Mouse (Mus musculus): Measurements from ENCODE around the gene Igfbp5.

Igfbp5 gene

DNA sequence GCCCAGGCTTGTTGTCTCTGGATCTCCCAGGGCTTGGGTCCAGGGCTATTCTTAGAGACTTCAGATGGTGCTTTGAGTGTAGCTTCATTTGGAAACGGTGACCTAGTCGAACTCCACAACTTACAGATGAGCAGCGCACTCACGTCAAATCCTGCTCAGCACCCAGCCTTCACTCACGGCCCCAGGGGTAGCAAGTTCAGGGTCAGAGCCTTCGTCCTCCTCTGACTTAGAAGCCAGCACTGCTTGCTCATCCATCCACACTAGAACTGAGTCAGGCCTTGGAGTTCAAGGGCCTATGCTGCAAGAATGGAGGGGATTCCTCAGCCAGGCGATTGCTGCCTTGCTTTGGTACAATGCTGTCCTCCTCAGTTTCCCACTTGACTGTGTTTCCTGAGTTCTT lies 34.9 kb downstream of the Igfbp5 start:
- peak in 1 of 2 experiments; percentile 21 for DNase-seq

DNA sequence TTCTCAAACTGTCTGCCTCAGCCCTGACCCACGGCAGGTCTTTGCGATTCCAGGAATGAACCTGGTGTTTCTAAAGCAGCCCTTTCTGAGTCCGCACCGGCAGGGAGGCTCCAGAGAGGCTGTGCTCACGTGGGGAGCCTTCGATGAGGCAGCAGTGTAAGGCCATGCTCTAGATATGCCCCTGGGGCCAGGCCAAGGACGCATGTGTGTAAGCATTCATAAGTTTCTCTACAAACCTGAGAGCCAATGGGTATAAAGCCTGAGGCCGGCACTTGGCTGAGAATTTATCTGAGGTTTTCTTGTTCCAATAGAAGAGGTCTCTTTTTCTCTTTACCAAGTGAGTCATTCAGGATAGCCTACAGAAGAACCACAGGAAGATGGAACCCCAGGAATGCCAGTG lies 35.3 kb downstream of the Igfbp5 start:
- DNase-seq = peak in 1 of 2 experiments; percentile 25

DNA sequence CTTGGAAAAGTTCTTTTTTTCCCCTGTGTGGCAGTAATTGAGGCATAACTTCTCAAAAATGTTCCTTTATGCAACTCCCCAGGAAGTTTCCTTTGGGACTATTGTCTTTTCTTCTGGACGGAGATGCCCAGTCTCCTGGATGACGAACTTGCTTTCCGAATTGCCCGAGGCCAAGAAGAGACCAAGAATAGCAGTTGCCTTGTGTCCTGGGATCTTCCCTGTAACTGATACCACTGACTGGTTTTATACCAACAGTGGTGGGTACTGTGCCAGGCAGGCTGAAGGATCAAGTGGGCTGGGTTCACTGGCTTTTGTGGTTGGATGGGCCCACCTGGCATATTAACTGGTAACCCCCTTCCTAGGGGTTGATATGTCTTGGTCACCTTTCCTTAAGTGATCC lies 41.1 kb downstream of the Igfbp5 start:
- DNase-seq = no peak

DNA sequence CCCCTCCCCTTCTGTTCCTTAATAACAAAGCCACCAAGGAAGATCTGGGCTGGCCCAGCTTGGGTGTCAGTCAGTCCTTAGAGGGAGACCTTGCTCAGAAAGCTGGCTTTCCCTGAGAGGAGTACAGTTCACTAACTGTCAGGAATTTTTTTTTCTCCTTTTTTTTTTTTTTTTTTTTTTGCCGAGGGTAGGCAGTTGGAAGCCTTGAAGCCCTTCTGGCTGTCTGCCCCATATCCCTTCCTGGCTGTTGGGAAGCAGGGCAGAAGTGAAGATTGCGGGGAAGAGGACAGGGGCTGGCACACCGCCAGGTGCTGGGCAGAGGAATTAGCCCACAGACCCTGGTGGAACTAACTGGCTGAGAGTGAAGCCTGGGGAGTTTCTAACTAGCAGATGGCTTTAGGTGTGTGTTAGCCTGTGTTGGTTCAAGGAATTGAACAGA lies 42.0 kb downstream of the Igfbp5 start:
- peak; percentile 61 to 65 for DNase-seq

DNA sequence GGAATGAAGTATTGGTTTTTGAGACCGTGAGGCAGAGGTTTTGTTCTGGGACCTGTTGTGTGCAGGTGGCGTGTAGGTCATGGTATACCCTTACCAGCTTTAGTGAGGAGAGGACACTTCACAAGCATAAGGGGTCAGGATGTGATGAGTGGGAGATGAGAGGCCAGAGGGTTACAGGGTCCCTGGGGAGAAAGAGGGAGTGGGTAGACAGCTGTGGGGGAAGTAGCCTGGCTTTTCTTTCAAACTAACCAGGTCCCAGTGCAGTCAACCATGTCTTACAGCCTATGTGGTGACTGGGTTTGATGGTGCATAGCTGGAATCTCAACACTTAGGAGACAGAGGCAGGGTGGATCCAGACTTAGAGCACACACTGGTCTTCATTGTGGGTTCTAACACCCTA lies 44.2 kb downstream of the Igfbp5 start:
- no peak for DNase-seq

DNA sequence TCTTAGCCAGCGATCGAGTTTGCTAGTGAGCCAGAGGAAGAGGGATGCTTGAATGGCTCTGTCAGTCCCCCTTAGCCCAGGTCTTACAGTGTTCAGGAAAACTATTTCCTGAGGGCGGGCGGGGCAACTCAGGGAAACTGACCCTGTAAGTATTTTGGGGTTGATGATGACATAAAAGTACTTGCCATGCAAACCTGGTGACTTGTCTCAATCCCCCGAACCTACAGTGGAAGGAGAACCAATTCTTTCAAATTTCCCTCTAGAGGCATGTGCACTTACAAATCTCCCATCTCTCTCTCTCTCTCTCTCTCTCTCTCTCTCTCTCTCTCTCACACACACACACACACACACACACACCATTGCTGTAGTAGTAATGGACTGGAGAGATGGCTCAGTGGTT lies 45.8 kb downstream of the Igfbp5 start:
- DNase-seq = no peak

DNA sequence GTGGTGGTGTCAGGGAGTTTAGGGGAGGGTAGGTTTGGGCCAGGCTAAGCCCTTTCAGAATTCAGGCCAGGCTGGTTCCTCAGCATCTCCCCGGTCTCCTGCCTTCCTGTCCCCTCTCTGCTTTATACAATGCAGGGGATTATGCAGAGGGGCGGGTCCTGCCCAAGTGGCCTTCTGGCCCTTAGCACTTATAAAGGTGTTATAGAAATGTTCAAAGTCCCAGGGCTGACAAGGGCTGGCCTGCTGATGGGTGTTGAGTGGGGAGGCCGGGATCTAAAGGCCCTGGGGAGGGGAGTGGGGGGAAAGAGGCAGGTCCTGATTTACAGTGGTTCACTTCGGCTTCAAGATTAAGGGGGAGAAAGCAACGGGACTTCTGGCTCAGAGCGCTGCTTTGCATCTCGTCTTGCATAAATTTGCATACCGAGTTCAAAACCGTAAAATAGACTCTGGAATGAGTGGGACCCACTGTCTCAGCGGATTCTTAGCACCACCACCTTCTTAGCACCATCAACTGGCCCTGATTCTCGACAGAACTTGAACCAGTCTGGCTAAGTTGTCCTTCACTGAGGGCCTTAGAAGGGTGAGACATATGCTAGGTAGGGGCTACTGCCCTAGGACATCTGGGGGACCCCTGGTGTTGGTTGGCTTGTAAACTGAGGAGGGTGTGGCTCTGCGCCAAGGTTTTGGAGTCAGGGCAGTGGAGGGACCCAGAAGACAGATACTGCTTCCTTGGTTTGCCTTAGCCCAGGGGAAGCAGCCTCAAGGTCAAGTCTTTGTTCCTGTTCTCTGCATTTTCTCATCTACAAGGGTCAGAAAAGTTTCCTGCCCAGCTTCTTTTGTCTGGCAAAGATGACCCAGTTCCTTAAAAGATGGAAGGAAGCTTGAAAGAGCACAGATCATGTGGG lies 47.0 kb downstream of the Igfbp5 start:
- no peak for DNase-seq

DNA sequence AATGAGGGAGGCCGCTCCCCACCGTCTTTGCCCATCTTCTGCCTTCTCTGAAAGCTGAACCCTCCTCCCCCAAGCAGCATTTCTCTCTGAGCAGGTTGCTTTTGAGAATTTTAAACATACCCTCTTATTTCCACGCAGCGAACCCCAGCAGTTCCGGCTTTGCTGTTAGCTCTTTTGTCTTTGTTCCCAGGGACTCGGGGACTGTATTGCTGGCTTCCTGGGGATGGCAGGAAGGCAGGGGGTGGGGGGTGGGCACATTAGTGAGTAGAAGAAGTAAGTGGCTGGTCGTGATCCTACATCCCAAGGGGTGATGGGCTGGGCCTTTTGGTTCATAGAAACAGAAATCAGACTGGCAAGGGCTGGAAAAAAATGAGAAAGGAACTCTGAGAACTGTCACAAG lies 47.8 kb downstream of the Igfbp5 start:
- no peak for DNase-seq

DNA sequence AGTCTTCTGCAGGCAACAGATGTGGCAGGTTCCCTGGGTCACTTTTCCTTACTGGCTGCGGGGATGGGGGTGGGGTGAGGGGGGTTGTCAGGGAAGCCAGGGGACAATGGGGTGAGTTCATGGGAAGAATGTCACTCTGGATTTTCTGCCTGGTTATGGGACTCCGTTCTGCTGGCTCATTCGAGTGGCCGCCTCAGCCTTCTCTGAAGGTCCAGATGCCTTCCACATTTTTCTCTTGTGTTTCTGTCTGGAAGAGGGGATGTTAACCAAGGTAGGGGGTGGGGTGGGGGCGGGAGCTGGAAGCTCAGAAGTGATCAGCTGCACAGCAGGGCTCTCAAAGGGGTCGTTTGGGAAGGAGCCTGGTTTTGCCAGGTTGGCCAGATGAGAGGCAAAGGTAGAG lies 48.2 kb downstream of the Igfbp5 start:
- DNase-seq = no peak

DNA sequence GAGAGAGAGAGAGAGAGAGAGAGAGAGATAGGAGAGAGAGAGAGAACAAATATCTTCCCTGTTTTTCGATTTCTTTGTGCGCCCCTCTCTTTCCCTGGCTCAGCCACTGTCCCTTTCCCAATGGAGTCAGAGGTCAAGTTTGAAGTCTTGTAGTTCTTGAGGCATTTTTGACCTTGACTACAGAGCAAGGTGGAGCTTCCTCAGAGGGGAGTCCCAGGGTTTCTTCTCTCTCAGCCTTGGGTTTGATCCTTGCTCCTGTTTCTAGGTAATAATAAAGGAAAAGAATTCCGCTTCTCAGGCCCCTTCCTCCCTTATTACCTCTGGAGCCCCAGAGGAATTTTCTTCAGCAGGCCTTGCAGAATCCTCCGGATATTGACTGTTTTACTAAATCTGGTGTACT lies 48.8 kb downstream of the Igfbp5 start:
- no peak for DNase-seq

DNA sequence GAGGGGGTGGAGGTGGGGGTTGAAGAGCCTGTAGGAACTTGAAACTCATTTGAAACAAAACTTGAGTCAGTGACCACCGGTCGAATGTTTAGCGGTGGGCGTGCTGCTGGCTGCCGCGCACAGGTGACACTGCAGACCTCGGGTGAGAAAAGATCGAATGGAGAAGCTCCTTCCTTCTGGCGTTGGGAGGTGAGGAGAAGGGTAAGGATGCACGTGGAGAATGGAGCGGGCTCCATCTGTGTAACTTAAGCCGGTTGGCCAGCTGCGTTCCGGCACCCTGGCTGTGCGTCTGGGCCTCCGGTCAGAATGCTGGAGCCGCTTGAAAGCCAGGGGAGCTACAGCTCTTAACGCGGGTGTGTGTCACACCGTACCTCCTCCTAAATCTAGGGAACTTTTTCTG lies 49.4 kb downstream of the Igfbp5 start:
- DNase-seq = peak in 1 of 2 experiments; percentile 10

DNA sequence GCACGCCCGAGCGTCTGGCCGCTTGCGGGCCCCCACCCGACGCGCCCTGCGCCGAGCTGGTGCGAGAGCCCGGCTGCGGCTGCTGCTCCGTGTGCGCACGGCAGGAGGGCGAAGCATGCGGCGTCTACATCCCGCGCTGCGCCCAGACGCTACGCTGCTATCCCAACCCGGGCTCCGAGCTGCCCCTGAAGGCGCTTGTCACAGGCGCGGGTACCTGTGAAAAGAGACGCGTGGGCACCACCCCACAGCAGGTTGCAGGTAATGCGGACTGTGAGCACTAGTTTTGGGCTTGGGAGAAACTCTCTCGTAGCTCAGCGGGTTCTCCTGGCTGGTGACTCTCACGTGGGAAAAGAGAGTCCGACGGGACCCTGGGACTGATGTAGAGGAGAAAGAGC lies 50.0 kb downstream of the Igfbp5 start:
- DNase-seq = no peak

DNA sequence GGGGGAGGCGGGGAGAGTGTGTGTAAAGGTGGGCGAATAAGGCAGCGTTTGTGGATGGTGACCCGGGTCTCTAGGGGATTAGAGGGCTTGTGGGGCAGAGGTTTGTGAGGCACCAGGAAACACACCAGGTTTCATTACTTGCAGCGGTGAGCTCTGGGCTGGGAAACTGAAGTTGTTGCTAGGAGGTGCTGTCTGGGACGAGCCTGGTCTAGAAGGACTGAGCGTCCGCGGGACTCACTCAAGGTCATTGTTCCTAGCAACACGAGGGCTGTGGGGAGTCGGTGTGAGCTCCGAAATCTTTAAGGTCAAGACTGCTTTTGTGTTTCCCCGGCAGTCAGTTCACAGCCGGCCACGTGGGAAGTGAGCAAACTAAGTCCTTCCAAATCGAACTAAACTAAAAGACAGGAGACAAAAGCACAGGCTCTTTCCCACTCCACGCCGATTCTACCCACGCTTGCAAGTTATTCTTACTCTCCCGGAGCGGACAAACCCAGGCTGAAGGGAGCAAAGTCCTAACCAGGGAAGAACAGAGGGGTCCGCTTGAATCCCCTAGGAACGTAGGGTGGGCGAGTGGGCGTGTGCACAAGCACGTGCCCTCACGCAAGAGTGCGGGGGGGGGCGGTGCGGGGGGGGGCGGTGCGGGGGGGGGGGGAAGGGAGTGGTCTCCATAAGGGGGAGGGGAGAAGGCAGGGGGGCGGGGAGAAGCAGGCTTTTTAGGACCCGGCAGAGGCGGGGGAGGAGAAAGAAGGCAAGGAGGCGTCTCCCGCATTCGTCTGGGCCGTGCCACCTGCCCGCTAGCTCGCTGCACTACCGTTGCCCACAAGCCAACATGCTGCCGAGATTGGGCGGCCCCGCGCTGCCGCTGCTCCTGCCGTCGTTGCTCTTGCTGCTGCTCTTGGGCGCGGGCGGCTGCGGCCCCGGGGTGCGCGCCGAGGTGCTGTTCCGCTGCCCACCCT lies 50.7 kb downstream of the Igfbp5 start, which contains the start of gene Igfbp2:
TSS of gene Igfbp2 (plus strand) at position 753 of the 956 bp plus-strand sequence.
- peak; percentile 42 to 67 for DNase-seq

DNA sequence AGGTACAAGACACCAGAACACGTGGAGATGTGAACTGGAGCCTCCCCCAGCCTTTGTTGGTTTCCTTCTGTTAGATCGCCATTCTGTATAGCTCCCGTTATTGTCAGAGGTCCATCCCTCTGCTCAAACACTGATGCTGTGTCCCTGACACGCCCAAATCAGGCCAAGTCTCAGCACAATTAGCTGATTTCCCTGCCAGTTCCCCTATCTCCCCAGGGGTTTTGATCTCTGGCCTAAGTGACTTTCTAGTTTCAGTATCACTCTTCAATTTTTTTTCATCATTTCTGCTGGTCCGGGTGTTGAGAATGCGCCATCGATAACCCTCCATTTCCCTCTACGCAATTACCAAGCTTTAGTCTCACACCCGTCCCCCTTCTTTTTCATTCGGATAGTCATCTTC lies 51.8 kb downstream of the Igfbp5 start:
- DNase-seq = no peak

DNA sequence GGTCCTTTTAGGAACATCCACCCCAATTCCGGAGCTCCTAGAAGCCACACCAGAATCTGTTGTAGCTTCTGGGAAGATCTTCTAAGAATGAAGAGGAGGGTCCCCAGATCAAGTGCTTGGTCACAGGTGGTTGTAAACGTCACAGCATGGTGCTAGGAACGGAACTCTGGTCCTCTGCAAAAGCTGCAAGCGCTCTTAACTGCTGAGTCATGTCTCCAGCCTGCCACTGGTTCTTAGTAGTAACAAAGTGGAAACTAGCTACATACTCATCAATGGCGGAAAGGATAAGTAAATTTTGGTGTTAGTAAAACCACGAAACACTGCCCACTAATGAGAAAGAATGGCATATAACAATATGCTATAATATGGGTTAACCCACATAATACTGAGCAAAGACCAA lies 54.7 kb downstream of the Igfbp5 start:
- DNase-seq = no peak

DNA sequence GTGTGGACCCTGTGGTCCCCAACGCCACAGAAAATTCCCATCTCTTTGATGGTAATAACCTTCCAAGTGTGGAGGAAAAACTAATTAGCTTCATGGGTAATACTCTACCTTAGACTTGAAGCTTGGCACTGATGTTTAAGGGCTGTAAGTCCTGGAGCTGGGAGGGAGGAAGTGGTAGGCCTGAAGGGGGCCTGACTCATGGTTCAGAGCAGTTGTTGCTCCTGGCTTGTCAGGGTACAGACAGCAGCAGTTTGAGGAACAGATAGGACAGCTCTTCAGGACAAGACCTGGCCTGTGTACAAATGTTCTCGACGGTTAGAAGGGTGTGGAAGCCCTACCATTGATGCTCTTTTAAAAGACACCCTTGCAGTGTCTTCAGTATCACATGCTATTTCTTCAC lies 59.1 kb downstream of the Igfbp5 start:
- no peak for DNase-seq

DNA sequence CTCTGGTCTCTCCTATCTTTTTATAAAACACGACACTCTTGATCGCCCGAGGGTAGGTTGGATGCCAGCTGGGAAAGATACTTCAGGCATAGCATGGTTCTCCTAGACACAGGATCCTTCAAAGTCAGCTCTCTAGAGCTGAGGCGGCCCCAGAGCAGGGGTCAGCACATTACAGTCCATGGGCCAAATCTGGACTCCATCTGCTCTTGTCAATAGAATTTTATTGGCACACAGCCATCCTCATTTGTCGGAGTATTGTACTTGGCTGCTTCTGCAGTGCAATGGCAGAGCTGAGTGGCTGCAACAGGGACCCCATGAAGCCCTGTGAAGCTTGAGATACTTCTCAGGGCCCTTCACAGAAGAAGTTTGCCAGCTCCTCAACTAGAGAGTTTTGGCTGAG lies 59.5 kb downstream of the Igfbp5 start:
- no peak for DNase-seq

DNA sequence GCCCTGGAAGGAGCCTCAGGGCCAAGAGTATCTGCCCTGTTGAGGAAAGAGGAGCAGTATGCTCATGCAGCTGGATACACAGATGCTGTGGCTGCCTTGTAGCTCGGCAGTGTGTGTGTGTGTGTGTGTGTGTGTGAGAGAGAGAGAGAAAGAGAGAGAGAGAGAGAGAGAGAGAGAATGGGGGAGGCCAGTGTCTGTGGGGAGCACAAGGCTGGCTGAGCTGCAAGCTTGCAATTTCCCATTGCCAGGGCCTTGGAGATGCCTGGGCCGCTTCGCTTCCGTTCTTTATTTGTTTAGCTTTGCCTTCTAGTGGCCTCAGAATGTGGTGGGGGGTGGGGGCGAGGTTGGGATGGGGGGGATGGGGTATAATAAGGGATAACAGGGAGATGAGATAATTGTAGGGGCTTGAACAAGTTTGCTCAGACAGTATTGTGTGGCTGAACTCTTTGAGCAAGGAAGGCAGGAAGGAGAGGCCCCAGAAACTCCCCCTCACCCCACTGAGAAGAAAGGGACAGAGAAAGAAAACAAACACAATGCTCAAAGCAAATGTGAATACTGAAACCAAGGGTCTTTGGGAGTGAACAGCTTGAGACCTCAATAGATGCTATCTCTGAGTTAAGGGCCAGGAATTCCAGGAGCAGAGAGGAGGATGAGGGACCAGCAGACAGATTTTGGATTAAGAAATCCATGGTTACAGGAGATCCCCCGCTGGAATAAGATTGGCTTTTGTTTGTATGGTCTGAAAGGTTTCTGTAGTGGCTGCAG lies 60.9 kb downstream of the Igfbp5 start:
- no peak for DNase-seq

DNA sequence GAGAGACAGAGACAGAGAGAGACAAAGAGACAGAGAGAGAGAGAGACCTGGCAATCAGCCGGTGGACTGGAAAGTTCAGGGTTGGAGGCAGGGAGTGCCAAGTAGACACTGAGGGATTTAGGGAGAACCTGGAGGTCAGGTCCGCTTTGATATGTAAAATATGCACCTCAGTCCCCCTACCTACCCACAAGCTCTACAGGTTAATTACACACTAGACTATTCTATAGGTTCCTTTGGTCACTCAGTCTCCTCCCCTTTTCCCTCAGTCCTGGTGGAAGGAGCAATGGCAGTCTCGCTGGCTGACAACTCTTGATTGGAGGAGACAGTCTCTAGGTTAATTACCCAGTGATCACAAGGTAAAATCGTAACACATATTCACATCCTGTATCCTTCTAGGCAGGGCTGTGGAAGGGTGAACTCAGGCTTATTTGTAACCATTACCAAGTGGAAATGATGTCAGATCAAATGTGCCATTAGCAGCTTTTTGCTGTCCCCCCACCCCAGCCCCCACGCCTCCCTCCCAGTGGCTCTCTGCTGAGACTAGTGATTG lies 61.5 kb downstream of the Igfbp5 start:
- no peak for DNase-seq

DNA sequence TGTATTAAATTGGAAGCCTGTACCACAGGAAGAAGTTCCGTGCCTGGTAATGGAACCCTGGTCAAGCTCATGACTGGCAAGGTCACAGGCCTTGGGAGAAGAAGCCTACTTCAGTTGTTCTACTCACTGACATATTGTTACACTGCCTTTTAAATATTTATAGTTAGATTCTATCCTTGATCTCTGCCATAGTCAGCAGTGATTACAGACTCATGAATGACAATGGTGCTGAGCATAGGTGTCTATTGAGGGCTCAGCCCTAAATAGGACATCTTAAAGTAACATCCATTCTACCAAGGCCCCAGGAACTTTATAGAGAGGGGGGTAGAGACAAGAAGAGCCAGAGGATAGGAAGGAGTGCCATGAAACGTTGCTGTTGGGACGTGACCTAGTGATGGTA lies 63.6 kb downstream of the Igfbp5 start:
- no peak for DNase-seq

DNA sequence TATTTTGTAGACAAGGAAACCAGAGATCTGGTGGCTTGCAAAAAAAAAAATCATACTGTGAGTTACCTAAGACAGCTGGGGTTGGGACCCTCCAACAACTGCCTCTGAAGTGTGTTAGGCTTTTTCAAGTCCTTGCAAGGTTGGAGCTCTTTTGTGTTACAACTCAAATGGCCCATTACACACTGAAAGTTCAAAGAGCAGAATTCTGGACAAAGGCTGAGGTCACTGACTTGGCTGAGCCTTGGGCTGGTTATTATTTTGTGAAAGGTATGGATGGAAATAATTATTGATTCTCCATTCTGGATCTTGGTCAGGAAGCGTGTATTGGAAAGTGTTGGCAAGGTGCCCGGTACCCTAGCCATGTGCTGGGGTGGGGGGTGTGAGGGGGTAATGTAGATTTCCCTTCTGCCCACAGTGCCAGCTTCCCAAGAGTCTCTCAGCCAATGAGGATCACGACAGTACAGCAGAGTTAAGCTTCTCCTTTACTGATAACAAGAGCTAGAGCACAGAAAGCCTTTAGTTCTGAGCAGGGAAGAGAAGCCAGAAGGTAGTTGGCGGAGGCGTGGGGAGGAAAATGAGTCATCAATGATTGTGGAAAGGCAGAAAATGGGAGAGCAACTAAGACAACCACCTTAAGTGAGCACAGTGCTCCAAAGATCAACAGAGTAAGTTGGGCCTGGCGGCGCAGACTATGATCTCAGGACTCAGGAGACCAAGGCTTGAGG lies 64.6 kb downstream of the Igfbp5 start:
- DNase-seq = no peak

DNA sequence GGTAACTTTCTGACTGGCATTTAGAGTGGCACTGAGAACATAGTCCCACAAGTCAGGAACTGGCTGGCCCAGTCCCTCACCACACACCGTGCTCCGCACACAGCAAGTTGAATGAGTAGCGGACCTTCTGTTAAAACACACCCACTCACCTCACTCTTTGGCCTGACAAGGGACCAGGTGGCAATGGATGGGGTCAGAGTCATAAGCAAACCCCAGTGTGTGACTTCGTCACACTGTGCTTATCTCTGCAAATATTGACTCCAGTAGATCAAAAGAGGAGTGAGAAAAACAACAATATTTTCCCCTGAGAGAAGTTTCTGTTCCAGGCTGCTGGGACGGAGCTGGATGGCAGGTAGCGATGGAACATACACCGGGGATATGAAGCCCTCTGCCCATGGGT lies 65.4 kb downstream of the Igfbp5 start:
- no peak for DNase-seq

All from kidney, postnatal 25 days (tissue).